Mouse (Mus musculus) liver, embryonic 15.5 days (tissue): Measurements from ENCODE around the gene Rab5b. TPM values are rescaled to one million over a fixed set of nuclear protein-coding genes. Genes with fewer than 3 reads are reported as not detected.
A peak's percentile ranks its signal among the peaks of the same experiment; 100 is the strongest.

Experiments used
- ATAC-seq: fragments of 200-750 bp; cut with Nextera tagmentation; 2 replicates; pipeline ENCODE4 v1.8.0; 2017; ENCODE audit warnings: moderate number of reproducible peaks, mild to moderate bottlenecking, moderate library complexity; ENCODE audit not compliant: insufficient read depth
- H3K27ac ChIP-seq: fragments of 300-500 bp; sonication (generic); replicated peaks from 2 replicates; pipeline ENCODE4 v1.5.1; 2015; ENCODE audit warnings: mild to moderate bottlenecking, inconsistent platforms
- H3K27me3 ChIP-seq: fragments of 300-500 bp; sonication (generic); 2 replicates; pipeline ENCODE4 v1.6.1; 2015; ENCODE audit warnings: mild to moderate bottlenecking, inconsistent platforms
- H3K36me3 ChIP-seq: fragments of 300-500 bp; sonication (generic); replicated peaks from 2 replicates; pipeline ENCODE4 v1.6.1; 2015; ENCODE audit warnings: moderate library complexity, mild to moderate bottlenecking, inconsistent platforms
- H3K4me1 ChIP-seq: fragments of 300-500 bp; sonication (generic); replicated peaks from 2 replicates; pipeline ENCODE4 v1.6.1; 2015; ENCODE audit warnings: inconsistent platforms
- H3K4me2 ChIP-seq: fragments of 300-500 bp; sonication (generic); 2 replicates; pipeline ENCODE4 v1.6.1; 2015; ENCODE audit warnings: moderate library complexity, mild to moderate bottlenecking, inconsistent platforms
- H3K4me3 ChIP-seq: fragments of 300-500 bp; sonication (generic); replicated peaks from 2 replicates; pipeline ENCODE4 v1.5.1; 2015; ENCODE audit warnings: mild to moderate bottlenecking, inconsistent platforms
- H3K9ac ChIP-seq: fragments of 300-500 bp; sonication (generic); 2 replicates; pipeline ENCODE4 v1.6.1; 2015; ENCODE audit warnings: moderate library complexity, mild to moderate bottlenecking, inconsistent platforms
- H3K9me3 ChIP-seq: fragments of 300-500 bp; sonication (generic); replicated peaks from 2 replicates; pipeline ENCODE4 v1.6.1; 2016; ENCODE audit warnings: inconsistent platforms
- WGBS: fragments of 180-500 bp; shearing (Covaris S2); methylation state at CpG from one replicate; pipeline ENCODE4 v1.1.7; 2015; ENCODE audit warnings: mixed read lengths; ENCODE audit not compliant: insufficient replicate concordance; 5-methylcytosine and 5-hydroxymethylcytosine counted together
- polyA plus RNA-seq: library from polyadenylated mRNA; unstranded; fragments of >200 nt; fragmentation: Nextera tagmentation; extraction: Ambion mirVana; gene quantifications from 2 replicates; pipeline ENCODE4 v1.2.1, GENCODE M21; 2015

The Rab5b gene
- polyA plus RNA-seq, 1 experiment from 2014 or later = 33.5 TPM

GRCm38 (mm10) chr10:128663441-128664220 lies 32.4 kb downstream of the Rab5b start:
- Histone ChIP-seq H3K4me3 (no peak overlapping the region), H3K4me2 (no peak overlapping the region), H3K27ac (peak overlapping the region; percentile 65; the same call in 1 of the 2 replicates), H3K27me3 (peaks cover 35% of the 10 kb centered on the region), H3K9me3 (no peaks in the 10 kb centered on the region), H3K4me1 (peaks cover 43% of the 10 kb centered on the region), H3K36me3 (no peaks in the 10 kb centered on the region), H3K9ac (no peak overlapping the region)
- WGBS = 9% methylated on average over 5 of the region's 5 CpGs
- no peak for ATAC-seq

DNA sequence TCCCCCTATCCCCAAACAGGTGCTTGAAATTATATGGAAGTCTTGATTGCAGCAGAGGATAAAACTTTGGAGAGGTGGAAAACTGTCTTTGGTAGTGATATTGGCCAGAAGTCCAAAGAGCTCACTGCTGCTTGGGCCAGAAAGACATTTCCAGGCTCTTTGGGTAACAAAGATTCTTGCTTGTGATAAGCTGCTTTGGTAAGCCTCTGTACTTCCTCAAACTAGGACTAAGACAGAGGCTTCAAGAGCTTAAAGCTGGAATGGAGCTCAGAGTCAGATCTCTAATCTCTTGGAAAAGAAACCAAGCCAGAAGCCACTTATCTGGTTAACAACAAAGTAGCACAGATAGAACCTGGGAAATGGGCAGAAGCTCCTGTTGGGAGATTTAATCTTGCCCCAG lies 33.6 kb downstream of the Rab5b start:
- ATAC-seq = no peak
- Histone ChIP-seq H3K36me3 (no peaks in the 10 kb centered on the region), H3K4me2 (no peak overlapping the region), H3K4me1 (peaks cover 40% of the 10 kb centered on the region), H3K27ac (no peak overlapping the region), H3K27me3 (peaks cover 34% of the 10 kb centered on the region), H3K9ac (no peak overlapping the region), H3K9me3 (no peaks in the 10 kb centered on the region), H3K4me3 (no peak overlapping the region)

GRCm38 (mm10) chr10:128659490-128659889 lies 36.6 kb downstream of the Rab5b start:
- H3K9me3 ChIP-seq = no peaks in the 10 kb centered on the region
- 55% methylated on average over 9 of the region's 9 CpGs for WGBS
- ATAC-seq = no peak
- H3K27ac ChIP-seq = no peak overlapping the region
- no peaks in the 10 kb centered on the region for H3K36me3 ChIP-seq
- no peak overlapping the region for H3K4me2 ChIP-seq
- no peak overlapping the region for H3K4me3 ChIP-seq
- peaks cover 35% of the 10 kb centered on the region for H3K4me1 ChIP-seq
- peaks cover 32% of the 10 kb centered on the region for H3K27me3 ChIP-seq
- H3K9ac ChIP-seq = no peak overlapping the region

DNA sequence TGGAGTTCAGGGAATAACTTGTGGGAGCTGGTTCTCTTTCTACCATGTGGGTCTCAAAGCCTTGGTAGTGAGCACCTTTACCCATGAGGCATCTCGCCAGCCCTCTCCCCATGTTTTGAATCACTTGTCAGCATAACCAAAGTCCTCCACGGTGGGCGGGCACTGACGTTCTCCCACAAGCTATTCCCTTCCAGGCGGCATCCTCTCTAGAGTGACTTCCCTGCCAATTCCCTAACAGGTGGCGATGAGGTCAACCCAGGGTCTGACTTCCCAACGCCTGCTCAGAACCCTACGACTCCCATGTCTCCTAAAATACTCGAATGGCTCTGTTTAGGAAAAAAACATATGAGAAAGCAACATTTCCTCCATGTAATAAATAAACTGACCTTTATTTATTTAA lies 38.2 kb downstream of the Rab5b start:
- Histone ChIP-seq H3K27ac (no peak overlapping the region), H3K4me1 (peaks cover 21% of the 10 kb centered on the region), H3K36me3 (no peaks in the 10 kb centered on the region), H3K4me2 (no peak overlapping the region), H3K9me3 (no peaks in the 10 kb centered on the region), H3K27me3 (peaks cover 32% of the 10 kb centered on the region), H3K4me3 (no peak overlapping the region), H3K9ac (no peak overlapping the region)
- no peak for ATAC-seq
- 44% methylated on average over 9 of the region's 9 CpGs for WGBS

- H3K4me2 ChIP-seq = no peak overlapping the region
- H3K27ac ChIP-seq = no peak overlapping the region
- no peaks in the 10 kb centered on the region for H3K36me3 ChIP-seq
- H3K4me1 ChIP-seq = peaks cover 15% of the 10 kb centered on the region
- no peak for ATAC-seq
- H3K27me3 ChIP-seq = peaks cover 35% of the 10 kb centered on the region
- no peak overlapping the region for H3K9ac ChIP-seq
- H3K4me3 ChIP-seq = no peak overlapping the region
- 55% methylated on average over 1 of the region's 1 CpGs for WGBS
- H3K9me3 ChIP-seq = no peaks in the 10 kb centered on the region
Measured at GRCm38 (mm10) chr10:128656731-128657130, 39.3 kb downstream of the Rab5b start.

- Histone ChIP-seq H3K27ac (no peak overlapping the region), H3K27me3 (peaks cover 31% of the 10 kb centered on the region), H3K4me2 (no peak overlapping the region), H3K9ac (no peak overlapping the region), H3K36me3 (no peaks in the 10 kb centered on the region), H3K4me3 (no peak overlapping the region), H3K4me1 (peaks cover 15% of the 10 kb centered on the region), H3K9me3 (no peaks in the 10 kb centered on the region)
- peak; percentile 67 for ATAC-seq
- WGBS = 37% methylated on average over 3 of the region's 3 CpGs
Measured at GRCm38 (mm10) chr10:128655254-128655653, 40.8 kb downstream of the Rab5b start.

GRCm38 (mm10) chr10:128653866-128654265 lies 42.2 kb downstream of the Rab5b start:
- WGBS = 50% methylated on average over 4 of the region's 4 CpGs
- Histone ChIP-seq H3K27me3 (peaks cover 20% of the 10 kb centered on the region), H3K4me3 (no peak overlapping the region), H3K9me3 (no peaks in the 10 kb centered on the region), H3K27ac (no peak overlapping the region), H3K4me1 (peaks cover 15% of the 10 kb centered on the region), H3K9ac (no peak overlapping the region), H3K36me3 (no peaks in the 10 kb centered on the region), H3K4me2 (no peak overlapping the region)
- no peak for ATAC-seq

DNA sequence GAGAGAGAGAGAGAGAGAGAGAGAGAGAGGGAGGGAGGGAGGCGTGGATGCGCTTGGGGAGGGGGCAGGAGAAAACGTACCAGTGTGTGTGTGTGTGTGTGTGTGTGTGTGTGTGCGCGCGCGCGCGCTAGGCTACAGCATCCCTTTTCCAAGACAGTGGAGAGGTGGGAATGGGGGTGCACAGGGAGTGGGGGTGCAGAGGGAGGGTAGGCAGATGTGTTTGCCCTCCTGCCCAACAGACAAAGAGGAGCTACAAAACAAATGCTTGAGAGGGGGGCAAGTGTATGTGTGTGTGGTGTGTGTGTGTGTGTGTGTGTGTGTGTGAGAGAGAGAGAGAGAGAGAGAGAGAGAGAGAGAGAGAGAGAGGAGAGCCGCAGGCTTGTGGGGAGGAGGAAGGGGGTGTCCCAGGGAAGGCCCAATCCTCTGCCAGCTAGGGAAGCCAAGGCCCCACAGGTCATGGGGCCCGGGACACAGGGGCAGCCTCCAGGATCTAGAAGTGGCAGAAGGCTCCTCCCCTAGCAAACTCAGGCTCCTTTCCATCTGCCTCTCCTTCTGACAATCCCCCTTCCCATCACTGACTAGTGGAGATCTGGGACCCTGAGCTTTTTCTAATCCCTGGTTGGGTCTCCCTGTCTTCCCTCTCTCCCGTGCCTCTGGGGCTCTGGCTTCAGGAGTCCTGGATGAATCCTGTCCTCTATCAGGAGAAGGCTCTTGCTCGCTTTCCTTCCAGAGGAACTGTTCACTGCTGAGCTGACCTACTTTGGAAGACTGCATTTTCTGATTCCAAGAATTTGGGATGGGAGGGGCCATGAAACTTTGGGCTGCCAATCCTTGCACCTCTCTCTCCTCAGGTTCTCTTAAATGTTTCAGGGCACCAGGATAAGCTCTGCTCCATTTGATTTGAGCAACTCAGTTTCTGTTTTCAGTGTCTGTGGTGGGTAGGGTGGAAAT lies 49.6 kb downstream of the Rab5b start:
- peak; percentile 38 for ATAC-seq
- Histone ChIP-seq H3K4me3 (no peak overlapping the region; the same call in 1 of the 2 replicates), H3K36me3 (no peaks in the 10 kb centered on the region), H3K27me3 (peaks cover 64% of the 10 kb centered on the region), H3K9me3 (no peaks in the 10 kb centered on the region), H3K4me1 (peaks cover 14% of the 10 kb centered on the region; the same call in 1 of the 2 replicates), H3K27ac (no peak overlapping the region), H3K9ac (no peak overlapping the region), H3K4me2 (peak overlapping the region; percentile 67)
- 25% methylated on average over 12 of the region's 13 CpGs for WGBS

DNA sequence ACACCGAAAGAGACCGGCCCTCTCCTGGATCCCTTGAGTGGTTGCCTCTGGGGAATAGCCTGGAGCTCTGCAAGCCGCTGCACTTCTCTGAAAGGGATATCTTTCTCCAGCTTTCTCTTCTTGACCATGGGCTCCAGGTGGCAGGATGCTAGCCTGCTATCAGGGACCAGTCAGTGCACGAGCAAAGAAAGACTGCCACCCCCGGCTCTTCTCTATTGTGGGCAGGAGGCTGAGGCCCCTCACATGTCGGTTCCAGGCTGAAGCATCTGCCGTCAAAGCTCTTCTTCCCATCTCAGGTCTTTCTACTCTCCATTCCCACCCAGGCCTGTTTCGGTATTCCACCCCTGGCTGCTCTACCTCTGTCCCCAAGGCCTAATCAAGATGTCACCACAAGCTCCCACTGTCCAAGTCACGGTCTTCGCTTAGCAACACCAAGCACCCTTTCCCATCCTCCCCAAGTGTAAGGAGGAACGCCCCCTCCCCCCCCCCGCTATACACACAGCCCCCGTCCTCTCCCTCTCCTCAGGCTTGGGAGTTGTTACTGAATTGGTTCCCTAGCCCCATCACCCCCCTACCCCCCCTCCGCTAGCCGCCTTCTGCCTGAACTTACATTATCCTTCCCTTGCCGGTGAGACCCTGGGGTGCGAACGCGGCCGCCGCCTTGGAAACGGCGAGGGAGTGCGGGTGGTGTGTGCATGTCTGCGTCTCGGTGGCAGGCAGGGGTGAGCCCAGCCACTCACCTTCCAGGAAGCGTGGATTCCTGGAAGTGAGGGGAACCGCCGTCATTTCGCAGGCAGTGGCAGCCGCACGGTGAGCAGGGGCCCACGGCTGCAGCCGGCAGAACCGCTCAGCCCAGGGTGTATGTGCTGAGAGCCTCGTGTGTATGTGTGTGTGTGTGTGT lies 50.7 kb downstream of the Rab5b start, which contains the start of gene Ikzf4:
Ikzf4 (minus strand) TSS at position 881 of the 901 bp plus-strand sequence.
- no peak within 1 kb of the TSS for H3K27ac ChIP-seq
- H3K4me3 ChIP-seq = peak within 1 kb of the TSS; percentile 39
- ATAC-seq = no peak
- no peaks in the 10 kb centered on the region for H3K36me3 ChIP-seq
- H3K9me3 ChIP-seq = no peaks in the 10 kb centered on the region
- no peak within 1 kb of the TSS for H3K9ac ChIP-seq
- peaks cover 14% of the 10 kb centered on the region; the same call in 1 of the 2 replicates for H3K4me1 ChIP-seq
- peak within 1 kb of the TSS; percentile 67 for H3K4me2 ChIP-seq
- WGBS = 6% methylated on average over 36 of the region's 36 CpGs
- peaks cover 64% of the 10 kb centered on the region for H3K27me3 ChIP-seq

GRCm38 (mm10) chr10:128642749-128643148 lies 53.3 kb downstream of the Rab5b start:
- H3K4me1 ChIP-seq = peaks cover 14% of the 10 kb centered on the region; the same call in 1 of the 2 replicates
- no peak overlapping the region for H3K27ac ChIP-seq
- H3K9me3 ChIP-seq = no peaks in the 10 kb centered on the region
- H3K36me3 ChIP-seq = no peaks in the 10 kb centered on the region
- WGBS = 61% methylated on average over 6 of the region's 6 CpGs
- peaks cover 74% of the 10 kb centered on the region for H3K27me3 ChIP-seq
- no peak overlapping the region for H3K9ac ChIP-seq
- no peak for ATAC-seq
- no peak overlapping the region for H3K4me3 ChIP-seq
- H3K4me2 ChIP-seq = no peak overlapping the region
